Mouse (Mus musculus) lung, postnatal 0 days (tissue): ENCODE measurements around the gene Als2cl.

ENCODE experiments used
- CTCF ChIP-seq: IDR thresholded peaks from 2 replicates; pipeline ENCODE4 v1.5.1; 2016; ENCODE audit warnings: antibody characterized with exemption, mild to moderate bottlenecking
- EP300 ChIP-seq: IDR thresholded peaks from 2 replicates; pipeline ENCODE4 v1.6.1; 2016; ENCODE audit warnings: antibody characterized with exemption, mild to moderate bottlenecking, control low read depth

GRCm38 (mm10) chr9:110895507-110895906 lies 15.8 kb downstream of the Als2cl start:
- TF ChIP-seq CTCF, result peak; percentile 17; the same call in 1 of the 2 replicates
- no peak for TF ChIP-seq EP300
